Mouse (Mus musculus): ENCODE measurements around the gene Olfr867. TPM values are rescaled to one million over a fixed set of nuclear protein-coding genes. Genes with fewer than 3 reads are reported as not detected.

Gene Olfr867
- not detected in 2 replicates for polyA plus RNA-seq (2012; rRNA removed)

GRCm38 (mm10) chr9:20057462-20057861 lies at the start of gene Olfr867:
Gene Olfr867 (minus strand): TSS chr9:20057562.

GRCm38 (mm10) chr9:20098326-20098725 lies 41.0 kb upstream of the Olfr867 start, which contains the start of gene Olfr868:
Gene Olfr868 (plus strand): TSS chr9:20098626.

GRCm38 (mm10) chr9:20027935-20028334 lies 29.4 kb downstream of the Olfr867 start, which contains the start of gene Olfr866:
Gene Olfr866 (minus strand): TSS chr9:20028035.

Other genes starting within 250 kb of the Olfr867 start
- gene Olfr860, start 207.8 kb downstream of the Olfr867 start, polyA plus RNA-seq (2012; rRNA removed) = not detected in 2 replicates
- not detected in 2 replicates for gene Olfr862, start 169.6 kb downstream of the Olfr867 start, polyA plus RNA-seq (2012; rRNA removed)
- not detected in 2 replicates for gene Olfr77, start 140.7 kb downstream of the Olfr867 start, polyA plus RNA-seq (2012; rRNA removed)
- not detected in 2 replicates for gene Olfr866, start 29.5 kb downstream of the Olfr867 start, polyA plus RNA-seq (2012; rRNA removed)
- not detected in 2 replicates for gene Olfr868, start 41.1 kb upstream of the Olfr867 start, polyA plus RNA-seq (2012; rRNA removed)
- not detected in 2 replicates for gene Olfr869, start 71.4 kb upstream of the Olfr867 start, polyA plus RNA-seq (2012; rRNA removed)
- not detected in 2 replicates for gene Olfr870, start 116.5 kb upstream of the Olfr867 start, polyA plus RNA-seq (2012; rRNA removed)
- not detected in 2 replicates for gene Olfr871, start 154.6 kb upstream of the Olfr867 start, polyA plus RNA-seq (2012; rRNA removed)
- not detected in 2 replicates for gene Olfr872, start 179.6 kb upstream of the Olfr867 start, polyA plus RNA-seq (2012; rRNA removed)
- gene Olfr39, start 224.8 kb upstream of the Olfr867 start, polyA plus RNA-seq (2012; rRNA removed) = not detected in 2 replicates
- gene Olfr873, start 241.0 kb upstream of the Olfr867 start, polyA plus RNA-seq (2012; rRNA removed) = not detected in 2 replicates